Mouse (Mus musculus) Muller cell, postnatal 12 days (primary cell): Measurements from ENCODE around the gene Scel.

Source experiments
- DNase-seq: peaks from one replicate; pipeline ENCODE4 v3.0.0-alpha.2; 2015; ENCODE audit errors: inconsistent ontology term

Gene Scel

DNA sequence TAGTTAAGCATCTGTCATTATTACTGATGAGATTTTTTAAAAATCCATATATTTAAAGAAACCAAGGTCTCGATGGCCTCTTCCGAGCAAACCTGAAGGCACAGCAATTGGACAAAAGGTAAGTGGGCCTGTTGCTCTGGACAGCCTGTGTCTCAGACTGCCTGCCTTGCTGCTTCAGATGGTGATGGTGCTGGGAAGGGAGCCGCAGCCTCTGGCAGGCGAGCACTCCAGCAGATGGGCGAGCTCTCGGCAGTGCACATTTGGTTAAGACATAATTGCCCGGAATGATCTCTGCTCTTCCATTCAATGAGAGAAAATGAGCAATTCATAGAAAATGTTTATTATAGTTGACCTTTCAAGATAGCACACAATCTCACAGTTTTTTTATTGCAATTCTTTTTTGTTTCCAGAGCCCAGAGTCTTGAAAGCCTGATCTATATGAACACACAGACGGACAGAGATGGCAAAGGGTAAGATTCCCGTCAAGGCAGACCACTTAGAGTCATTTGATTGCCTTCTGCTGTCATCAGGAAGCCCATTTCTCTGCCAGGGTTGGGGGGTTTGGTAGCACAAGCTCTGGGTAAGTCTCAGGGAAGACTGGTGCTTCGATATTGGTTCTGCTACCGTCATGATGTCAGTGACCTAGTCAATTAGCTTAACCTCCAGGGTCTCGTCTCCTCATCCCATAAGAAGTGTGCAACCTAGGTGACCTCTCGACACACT lies 58.6 kb downstream of the Scel start:
- DNase-seq: no peak

DNA sequence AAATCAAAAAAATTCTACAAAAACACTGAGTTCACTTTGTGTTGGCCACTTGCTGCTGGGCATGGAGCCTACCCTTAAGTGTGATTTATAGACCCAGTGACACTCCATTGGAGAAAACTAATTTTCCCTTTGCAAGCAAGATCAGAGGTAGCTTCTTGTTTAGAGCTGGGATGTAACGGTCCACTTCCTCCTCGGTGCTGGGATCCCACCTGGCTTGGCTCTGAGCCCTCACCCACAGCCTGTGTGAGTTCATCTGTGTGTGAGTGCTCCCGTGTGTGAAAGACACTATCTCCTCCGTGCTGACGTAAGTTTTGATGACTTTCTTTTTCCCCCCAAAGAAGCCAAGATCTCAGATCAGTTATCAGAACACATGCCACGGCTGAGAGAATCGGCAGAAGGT lies 62.7 kb downstream of the Scel start:
- DNase-seq: no peak

DNA sequence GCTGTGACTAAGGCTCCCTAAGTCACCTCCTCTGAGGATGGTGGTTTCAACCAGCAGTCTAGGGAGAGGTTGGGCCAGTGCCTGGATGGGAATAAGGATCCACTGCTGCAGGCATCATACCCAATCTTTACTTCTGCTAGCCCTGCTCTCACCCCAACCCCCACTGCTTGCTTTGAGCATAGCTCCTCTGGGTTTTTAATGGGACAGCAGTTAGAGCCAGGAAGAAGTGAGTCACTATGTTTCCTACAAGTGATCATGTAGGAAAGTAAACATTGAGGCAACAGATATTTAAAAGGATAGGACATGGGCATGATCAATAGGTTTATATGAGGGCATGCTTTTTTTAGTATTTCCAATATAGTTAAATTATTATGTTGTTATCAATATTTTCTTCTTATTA lies 63.9 kb downstream of the Scel start:
- peak; percentile 32 for DNase-seq

DNA sequence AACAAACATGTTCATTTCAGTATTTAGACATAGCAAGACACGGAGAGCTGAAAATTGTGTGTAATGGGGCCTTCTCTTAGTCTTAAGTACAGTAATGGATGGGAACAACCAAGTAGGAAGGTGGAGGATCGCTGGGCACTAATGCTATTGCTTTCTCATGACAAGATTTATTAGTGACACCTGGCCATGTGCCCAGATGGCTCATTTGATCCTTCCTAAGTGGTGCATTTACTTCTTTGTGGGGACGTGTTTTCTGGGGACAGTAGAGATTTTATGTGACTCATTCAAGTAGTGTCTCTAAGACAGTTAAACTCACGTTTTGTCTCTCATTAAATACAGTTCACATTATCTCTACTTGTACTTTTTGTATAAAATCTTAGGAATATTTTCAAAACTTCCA lies 73.5 kb downstream of the Scel start:
- DNase-seq: no peak

DNA sequence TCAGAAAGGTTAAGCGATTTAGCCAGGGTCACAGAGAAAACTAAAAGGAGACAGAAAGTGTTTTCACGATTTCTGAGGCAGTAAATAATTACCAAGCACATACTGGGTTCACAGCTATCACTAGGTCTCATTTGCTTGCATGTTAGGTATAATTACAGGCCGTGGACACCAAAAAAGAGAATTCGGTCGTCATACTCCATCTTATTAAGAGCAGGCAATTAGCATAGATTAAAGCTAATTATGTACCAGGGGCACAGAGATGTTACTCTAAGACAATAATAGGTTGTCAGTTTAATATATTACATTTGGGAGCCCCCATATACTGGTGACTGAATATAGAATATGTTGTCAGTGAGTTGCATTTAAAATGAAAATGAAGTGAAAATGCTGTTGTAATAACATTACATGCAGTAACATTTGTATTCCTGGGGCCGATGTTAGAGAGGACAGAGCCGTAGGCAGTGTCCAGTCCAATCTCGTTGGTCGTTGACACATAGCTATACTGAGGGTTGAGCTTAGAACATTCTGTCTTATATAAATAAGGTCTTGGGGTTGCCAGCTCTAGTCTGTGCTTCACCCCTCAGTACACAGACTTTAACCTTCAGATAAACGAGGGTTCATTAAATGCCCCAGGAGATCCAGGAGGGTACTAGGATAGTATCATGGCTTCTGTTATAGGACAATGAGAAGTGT lies 74.2 kb downstream of the Scel start:
- DNase-seq: no peak

DNA sequence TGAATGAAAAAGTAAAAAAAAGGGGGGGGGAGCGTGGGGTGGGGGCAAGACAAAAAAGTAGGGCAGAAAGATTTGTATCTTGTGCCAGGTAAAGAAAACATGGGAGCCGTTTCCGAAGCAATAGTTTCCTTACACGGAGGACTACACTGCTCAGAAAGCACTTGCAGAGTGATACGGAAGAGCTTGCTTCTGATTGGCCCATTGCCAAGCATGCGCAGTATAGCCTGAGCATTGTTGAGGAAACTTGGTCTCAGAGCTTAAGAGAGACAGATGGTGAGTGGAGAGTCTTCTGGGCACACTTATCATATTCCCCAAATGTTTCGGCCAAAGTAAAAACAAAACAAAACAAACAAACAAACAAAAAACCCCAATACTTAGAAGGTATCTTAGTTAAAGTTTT lies 76.7 kb downstream of the Scel start:
- no peak for DNase-seq

DNA sequence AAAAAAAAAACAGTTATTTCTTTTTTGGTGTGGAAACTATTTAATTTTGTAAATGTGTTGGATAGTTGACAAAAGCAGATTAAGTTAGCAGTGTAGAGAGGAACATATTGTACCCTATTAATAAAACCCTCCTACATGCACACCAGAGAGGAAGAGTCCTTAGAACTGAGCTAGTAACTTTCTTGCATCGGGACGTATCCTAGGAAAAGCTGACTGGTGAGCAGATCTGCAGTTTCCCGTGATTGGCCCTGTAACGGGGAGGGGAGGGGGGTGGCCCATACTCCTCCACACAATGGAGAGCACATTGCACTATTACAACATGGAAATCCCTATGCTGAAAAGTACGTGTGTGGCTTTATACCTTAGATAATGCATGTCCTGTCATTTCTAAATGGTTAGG lies 82.7 kb downstream of the Scel start:
- DNase-seq: no peak

DNA sequence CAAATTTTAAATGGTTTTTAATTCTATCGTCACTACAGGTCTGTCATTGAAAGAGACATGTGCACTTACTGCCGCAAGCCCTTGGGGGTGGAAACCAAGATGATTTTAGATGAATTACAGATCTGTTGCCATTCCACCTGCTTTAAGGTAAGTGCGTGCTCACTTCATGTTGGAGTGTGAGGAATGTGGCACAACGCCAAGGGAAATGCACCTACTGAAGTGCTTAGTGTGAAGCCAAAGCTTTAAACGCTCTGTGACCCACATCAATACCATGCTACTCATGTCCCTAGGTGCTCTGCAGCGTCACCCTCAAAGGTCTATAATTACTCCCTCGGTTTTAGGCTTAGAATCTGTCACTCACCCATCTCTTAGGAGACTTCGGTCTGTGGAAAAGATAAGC lies 94.9 kb downstream of the Scel start:
- DNase-seq: no peak

DNA sequence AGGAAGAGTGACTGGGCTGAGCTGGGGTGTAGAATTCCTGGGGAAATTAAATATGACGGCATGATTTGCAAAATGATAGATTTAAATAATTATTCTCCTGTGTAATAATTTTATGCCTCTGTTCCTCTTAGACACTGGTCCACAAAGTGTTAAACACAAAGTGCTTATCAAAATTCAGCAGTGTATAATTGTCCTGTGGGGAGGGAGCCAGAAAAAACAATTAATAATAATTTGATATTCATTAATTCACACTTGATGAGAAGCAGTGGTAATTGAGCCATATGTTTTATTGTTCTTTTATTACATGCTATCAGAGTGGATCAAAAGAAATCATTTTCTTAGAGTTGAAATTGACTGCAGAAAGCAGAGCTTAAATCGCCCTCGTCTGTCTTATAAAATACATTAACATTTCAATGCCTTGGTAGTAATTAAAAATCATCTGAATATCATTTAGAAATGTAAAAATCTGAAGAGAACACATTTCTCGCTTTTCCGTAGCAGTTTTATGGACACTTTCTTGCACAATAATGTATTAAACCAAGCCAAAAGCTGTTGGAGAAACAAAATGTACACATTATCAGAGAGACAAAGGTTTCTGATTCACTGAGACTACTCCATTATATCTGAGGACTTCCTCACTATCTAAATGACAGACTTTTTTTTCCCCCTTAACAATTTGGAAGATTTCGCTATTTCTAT lies 100.6 kb downstream of the Scel start:
- DNase-seq: no peak

DNA sequence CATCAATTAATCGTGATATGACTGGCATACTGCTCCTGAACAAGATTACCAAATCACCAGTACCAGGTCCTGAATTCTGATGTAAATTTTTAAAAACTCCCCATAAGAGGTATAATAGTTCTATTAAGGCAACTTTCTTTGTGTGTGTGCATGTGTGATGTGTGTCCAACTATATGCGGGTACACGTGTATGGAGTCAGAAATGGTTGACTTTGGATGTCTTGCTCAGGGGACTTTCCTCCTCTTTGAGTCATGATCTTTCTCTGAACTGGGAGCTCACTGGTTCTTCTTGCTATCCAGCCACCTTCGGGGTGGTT lies 101.1 kb downstream of the Scel start:
- DNase-seq: no peak

DNA sequence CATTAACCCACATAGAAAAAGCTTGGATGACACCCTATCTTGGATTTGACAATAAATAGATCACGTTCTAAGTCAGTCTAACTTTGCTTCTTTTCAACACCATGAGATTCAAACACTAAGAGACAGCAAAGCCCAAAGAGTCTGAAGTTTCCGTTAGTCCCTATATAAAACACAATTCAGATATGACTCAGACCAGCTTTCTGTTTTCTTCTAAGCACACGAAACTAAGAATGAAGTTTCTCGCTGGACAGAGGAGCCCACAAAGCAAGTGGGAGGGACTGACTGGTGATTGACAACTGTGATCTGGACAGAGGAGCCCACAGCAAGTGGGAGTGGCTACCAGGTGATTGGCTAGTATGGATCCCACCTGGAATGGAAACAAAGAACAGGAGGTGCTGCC lies 106.6 kb downstream of the Scel start:
- no peak for DNase-seq

DNA sequence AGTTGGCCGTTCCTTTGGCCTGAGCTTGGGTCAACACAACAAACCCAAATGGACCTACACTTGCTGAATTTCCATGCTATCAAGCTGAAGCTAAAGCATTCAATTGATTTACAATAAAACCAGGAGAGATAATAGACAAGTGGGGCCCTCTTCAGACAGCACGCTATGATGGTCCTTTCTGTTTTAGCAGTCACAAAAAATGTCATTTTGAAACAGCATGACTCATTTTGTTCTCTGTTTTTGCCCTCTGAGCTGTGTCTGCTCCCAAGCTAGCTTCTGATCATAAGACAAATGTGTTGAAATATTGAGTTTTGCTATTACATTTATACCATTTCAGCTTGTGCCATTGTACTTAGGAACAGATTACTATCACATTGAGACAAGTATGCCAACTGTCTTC lies 108.1 kb downstream of the Scel start:
- DNase-seq: no peak

DNA sequence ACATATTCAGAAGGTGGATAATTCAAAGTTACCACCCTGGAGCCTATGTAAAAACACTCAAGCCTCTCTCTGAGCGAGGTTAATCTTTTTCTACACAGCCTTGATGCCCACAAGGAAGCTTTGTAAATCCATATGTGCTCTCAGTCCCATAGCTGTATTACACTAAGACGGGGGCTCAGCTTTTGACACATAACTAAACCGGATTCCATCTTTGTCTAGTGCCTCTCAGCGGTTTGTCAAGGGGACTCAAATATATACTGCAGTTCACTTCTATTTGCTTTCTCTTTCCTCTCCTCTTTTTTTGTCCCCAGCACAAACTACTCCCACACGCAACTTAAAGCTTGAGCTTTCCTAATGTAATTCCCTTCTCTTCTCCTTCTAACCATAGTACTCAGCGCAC lies 113.0 kb downstream of the Scel start:
- DNase-seq: no peak

DNA sequence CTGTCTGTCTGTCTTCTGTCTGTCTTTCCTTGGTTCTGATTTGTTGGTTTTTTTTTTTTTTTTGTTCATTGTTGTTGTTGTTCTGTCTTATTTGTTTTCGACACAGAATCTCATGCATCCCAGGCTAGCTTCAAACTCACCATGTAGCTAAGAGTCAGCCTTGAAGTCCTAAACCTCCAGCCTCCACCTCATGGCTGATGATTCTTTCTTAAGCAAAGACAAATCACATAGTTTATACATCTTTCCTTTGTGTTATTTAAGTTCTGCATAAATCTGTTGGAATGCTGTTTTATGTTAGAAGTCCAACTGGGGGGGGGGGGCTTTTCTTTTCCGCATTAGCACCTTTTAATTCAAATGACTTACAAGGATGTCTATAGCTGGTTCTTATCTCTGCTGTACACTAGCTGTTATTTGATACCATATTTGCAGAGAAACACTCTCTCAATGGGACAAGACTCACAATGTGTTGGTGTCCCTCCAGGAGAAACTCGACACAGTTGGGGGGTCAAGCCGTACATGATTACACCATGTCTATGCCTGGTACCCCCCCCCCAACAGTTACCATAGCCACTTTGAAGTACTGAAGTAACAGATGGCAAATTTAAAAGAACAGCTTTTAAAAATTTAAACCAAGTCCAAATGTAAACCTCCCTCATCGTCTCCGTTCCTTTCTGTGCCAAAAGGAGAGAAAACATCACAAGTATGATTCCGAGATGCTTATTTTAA lies 116.7 kb downstream of the Scel start:
- DNase-seq: no peak

DNA sequence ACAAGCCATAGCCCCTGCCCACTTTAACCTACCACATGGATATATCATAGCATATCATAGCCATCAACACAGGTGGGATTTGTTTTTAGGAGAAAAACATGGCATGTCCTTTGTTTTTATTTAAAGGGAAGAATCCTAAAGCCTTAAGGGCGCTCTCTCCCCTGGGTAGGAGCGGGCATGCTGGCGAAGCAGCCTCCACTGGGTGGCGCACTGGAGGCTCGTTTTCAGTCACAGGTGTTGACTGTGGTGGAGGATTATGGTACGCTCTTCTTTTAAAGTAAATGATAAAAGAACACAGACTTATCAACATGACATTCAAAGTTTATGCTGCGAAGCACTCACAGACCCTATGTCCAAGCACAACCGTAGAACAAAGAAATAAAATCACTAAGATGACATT lies 117.4 kb downstream of the Scel start:
- DNase-seq: no peak

DNA sequence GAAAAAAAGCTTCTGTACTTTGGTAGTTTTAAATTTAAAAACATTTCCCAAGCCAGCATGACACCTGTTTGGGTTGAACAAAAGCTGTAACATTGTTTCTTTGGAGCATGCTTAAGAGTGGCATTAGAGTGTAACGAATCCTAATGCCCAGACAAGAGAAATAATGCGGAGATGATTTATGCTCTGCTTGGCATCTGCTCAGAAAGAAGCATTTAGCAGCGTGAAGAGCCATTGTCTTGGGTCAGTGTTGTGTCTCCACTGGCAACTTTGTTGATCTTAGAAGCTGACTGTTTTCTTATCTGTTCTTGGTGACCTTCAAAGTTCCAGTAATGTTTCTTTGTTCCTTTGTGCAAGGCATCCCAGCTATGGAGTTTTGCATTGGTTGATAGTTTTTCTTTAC lies 130.8 kb downstream of the Scel start:
- no peak for DNase-seq

DNA sequence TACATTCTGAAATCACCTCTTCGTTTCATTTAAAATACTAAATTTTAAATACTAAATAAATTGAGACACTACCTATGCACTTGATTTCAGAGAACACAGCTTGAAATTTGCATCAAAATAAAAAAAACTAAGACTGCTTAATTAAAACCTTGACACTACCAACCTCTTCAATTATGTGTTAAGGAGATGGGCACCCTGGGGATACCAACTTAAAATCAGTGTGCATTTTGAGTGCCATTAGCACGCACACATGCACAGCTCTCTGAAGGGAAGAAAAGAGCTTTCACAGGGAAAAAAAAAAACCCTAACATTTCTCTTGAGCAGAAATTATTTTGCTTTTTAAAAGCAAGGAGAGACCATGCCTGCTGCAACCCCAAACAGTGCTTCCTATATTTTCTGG lies 134.8 kb downstream of the Scel start:
- no peak for DNase-seq

DNA sequence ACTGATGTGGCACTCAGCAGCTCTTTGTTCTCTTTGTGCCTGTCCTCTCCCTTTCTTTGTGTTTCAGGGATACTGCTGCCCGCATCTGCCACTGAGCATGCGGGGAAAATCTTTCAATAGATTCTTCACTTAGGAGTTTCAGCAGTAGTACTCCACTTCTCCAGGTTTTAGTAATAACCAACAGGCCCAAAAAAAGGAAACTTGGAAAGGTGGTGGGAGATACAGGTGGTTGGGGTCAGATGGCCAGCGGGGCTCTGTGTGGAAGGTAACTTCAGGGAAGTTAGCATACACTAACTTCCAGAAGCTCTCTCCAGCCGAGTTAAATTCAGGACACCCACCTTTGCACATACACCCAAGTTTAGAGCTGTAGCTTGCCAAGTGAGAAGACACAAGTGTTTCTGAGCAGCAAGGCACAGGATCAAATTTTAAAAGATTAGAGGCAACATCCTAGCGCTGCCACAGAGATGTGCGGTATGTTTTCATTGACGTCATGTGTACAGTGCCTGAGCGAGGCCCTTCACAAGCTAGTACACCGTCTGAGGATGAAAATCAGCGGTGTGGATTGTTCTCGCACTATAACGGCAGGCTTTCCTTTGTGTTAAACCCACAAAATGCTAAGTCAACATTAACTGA lies 135.6 kb downstream of the Scel start:
- DNase-seq: peak; percentile 31

DNA sequence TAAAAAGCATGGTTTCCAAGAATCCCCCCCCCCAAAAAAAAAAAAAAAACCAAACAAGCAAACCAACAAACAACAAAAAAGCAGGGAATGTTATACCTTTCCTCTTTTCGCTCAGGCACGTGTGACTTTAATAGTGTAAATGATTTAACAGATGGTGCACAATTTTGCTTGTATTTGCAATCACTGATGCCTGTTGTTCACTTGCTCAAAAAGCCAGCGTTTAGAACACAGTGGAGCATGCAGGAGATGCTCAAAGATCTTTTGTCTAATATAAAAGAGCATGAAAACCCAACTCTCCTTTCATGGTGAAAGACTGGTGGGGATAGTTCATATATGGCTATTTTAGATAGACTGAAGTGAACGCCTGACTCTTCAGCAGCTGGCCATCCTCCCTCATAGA lies 136.2 kb downstream of the Scel start:
- DNase-seq: no peak

DNA sequence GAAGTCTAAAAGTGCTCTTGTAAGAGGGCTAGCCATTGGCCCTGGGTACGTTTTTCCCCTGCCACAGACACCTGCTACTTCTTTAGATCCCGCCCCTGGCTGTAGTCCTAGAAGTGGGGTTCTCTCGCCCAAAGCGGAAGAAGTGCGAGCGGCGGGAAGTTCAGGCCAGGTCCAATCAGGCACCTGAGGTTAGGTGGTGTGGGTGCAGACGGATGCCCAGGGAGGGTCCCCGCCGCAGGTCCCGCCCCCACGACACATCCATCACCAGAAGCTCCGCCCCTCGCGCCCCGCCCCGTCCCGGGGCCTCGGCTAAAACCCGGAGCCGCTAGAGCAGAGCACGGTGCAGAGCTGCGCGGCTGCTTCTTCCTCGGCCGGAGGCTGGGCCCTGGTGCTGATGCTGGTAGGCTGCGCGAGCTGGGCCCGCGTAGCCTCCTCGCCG lies 136.8 kb downstream of the Scel start, which contains the start of gene Slain1:
Gene Slain1, plus strand, starts transcription at position 333 of the 439 bp plus-strand sequence.
- peak; percentile 93 for DNase-seq

DNA sequence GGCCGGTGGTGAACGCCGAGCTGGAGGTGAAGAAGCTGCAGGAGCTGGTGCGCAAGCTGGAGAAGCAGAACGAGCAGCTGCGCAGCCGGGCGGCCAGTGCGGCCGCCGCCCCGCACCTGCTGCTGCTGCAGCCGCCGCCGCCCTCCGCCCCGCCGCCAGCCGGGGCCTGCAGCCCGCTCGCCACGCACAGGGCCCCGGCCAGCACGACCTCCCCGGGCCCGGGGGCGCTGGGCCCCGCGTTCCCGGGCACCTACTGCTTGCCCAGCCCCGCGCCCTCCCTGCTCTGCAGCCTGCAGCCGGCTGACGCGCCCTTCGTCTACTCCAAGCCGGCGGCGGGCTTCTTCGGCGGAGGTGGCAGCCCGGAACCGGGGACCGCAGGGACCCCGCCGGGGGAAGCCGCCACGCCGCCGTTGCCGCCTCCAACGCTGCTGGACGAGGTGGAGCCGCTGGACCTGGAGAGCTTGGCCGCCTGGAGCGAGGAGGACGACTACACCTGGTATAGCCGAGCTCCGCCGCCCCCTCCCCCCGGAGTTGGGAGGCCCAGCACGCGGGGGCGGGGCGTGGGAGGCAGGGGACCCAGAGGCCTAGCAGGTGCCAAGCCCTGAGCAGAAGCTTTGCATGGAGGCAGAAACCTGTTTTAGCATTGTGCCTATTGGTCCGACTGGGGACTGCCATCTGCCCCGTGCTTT lies 137.4 kb downstream of the Scel start:
- DNase-seq: peak; percentile 71
